Mouse (Mus musculus): Measurements from ENCODE around the gene Rap2a.

Rap2a gene

DNA sequence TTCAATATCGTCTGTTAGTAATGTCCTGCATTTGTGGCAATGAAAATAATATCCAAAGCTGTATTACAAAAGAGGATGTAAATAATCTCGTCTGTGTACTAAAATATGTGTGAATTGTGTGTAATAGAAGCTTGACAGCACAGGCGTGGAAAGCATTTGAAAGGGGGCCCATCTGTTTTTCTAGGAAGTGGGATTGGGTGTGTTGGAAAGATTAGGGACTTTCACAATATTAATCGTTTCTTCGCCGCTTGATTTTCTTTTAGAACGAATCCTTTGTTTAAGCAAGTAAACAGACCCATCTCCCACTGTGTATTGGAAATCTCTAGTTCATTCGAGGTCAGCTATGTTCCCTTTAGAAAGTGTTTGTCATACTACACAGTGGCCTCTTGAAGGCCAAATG lies 64.2 kb downstream of the Rap2a start:
- no peak for ATAC-seq (ENCODE audit: low TSS enrichment)

DNA sequence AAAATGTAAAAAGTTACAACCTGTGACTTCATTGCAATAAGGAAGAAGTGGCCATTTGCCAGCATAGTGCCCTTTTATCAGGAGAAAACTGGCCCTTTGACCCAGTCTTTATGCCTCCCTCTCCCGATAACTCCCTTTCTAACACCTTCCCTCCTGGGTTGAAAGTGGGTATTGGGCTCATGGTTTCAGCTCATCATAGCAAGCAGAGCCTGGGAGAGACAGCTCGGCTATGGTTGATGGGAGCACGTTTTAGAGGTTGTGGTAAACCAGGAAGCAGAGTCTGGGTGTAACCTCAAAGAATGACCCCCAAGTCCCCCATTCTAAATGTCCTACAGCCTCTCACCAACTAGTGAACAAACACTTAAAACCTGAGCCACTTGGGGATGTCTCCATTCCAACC lies 64.7 kb downstream of the Rap2a start:
- ATAC-seq (ENCODE audit: low TSS enrichment), result no peak

DNA sequence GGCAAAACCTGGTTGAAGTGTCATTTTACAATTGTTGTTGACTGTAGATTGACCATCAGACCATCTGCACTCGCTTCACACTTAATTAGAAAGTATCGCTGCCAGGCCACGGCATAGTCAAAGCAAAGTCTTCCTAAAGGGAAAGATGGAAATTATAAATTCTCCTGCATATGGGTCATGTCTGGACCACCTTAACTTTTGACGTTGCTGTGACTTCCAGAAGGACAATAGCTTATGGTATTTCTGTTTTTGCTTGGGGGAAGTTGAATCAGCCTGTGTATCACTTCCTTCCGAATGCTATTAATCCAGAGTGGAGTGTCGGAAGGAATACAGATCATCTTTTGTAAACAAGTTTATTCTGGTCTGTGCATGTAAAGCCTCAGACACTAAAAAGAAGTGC lies 65.6 kb downstream of the Rap2a start:
- no peak for ATAC-seq (ENCODE audit: low TSS enrichment)

DNA sequence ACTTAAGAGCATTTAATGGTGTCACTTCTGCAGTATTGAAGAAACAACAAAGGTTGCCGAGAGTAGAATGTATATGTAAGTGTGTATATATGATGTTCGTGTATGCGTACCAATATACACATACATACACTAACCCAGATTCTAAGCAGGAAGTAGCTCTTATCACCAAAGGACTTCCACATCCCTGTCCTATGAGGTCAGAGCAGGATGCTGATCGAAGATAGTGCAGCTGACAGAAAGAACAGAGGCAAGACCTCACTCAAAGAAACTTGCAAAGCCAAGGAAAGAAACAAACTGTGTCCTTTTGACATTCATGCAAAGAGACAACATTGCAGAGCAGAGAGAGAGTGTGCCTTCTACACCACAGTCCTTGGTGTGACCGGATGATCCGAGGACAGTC lies 66.3 kb downstream of the Rap2a start:
- ATAC-seq (ENCODE audit: low TSS enrichment), result no peak

DNA sequence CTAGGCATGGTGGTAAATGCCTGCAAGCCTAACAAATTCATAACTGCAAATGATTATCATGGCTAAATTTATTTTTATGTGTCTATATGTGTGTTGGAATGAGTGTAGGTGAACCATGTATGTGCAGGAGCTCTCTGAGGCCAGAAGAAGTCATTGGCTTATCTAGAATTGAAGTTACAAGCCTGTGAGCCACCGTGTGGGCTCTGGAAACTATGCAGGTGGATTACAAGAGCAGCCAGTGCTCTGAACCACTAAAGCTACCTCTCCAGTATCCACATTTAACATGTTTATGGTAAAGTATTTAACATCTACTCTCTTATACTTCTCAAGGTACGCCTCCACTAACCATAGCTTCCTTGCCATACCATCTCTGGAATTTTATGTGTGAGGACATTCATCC lies 66.7 kb downstream of the Rap2a start:
- no peak for ATAC-seq (ENCODE audit: low TSS enrichment)
